Mouse (Mus musculus) layer of hippocampus, postnatal 25 days (tissue): ENCODE data around the gene Pik3cb. TPM values are rescaled to one million over a fixed set of nuclear protein-coding genes. Genes with fewer than 3 reads are reported as not detected.

ENCODE experiments used
- DNase-seq, 2 experiments: peaks; one replicate each; pipeline ENCODE4 v3.0.0; 2022; ENCODE audit warnings: mixed read lengths in 2 of 2, low spot score in 1 of 2; ENCODE audit errors: extremely low spot score in 1 of 2
- total RNA-seq, 2 experiments: library from RNA; stranded (reverse); gene quantifications; 2 replicates each; pipeline ENCODE4 v1.2.3; 2021

The Pik3cb gene
- total RNA-seq, 2 experiments from 2014 or later, result 25.3 to 26.7 TPM

- DNase-seq, result no peak
Measured at GRCm38 (mm10) chr9:99152699-99153490, 12.5 kb upstream of the Pik3cb start.

GRCm38 (mm10) chr9:99146855-99147735 lies 6.7 kb upstream of the Pik3cb start:
- no peak for DNase-seq

GRCm38 (mm10) chr9:99145756-99146155 lies 5.3 kb upstream of the Pik3cb start:
- no peak for DNase-seq

- DNase-seq, result no peak
Measured at GRCm38 (mm10) chr9:99144416-99144989, 4.1 kb upstream of the Pik3cb start.

- no peak for DNase-seq
Measured at GRCm38 (mm10) chr9:99141618-99142017, 1.2 kb upstream of the Pik3cb start.

GRCm38 (mm10) chr9:99141171-99141570 lies 750 bp upstream of the Pik3cb start:
- DNase-seq, result no peak

- DNase-seq, result peak in 1 of 2 experiments; percentile 30
Measured at GRCm38 (mm10) chr9:99139194-99140023, 1.0 kb downstream of the Pik3cb start.

- DNase-seq, result no peak
Measured at GRCm38 (mm10) chr9:99137301-99137700, 3.1 kb downstream of the Pik3cb start.

- no peak for DNase-seq
Measured at GRCm38 (mm10) chr9:99131951-99132470, 8.4 kb downstream of the Pik3cb start.

GRCm38 (mm10) chr9:99131119-99131518 lies 9.3 kb downstream of the Pik3cb start:
- DNase-seq, result no peak

- no peak for DNase-seq
Measured at GRCm38 (mm10) chr9:99127578-99127977, 12.8 kb downstream of the Pik3cb start.

- DNase-seq, result no peak
Measured at GRCm38 (mm10) chr9:99122749-99123148, 17.7 kb downstream of the Pik3cb start.

- DNase-seq, result peak in 1 of 2 experiments; percentile 27
Measured at GRCm38 (mm10) chr9:99112409-99112808, 28.0 kb downstream of the Pik3cb start.

- no peak for DNase-seq
Measured at GRCm38 (mm10) chr9:99111085-99111484, 29.3 kb downstream of the Pik3cb start.

- DNase-seq, result no peak
Measured at GRCm38 (mm10) chr9:99110213-99110612, 30.2 kb downstream of the Pik3cb start.

GRCm38 (mm10) chr9:99109585-99109984 lies 30.8 kb downstream of the Pik3cb start:
- DNase-seq, result no peak

GRCm38 (mm10) chr9:99104449-99104848 lies 36.0 kb downstream of the Pik3cb start:
- DNase-seq, result no peak

GRCm38 (mm10) chr9:99103865-99104264 lies 36.6 kb downstream of the Pik3cb start:
- DNase-seq, result no peak

GRCm38 (mm10) chr9:99098482-99099129 lies 41.8 kb downstream of the Pik3cb start:
- DNase-seq, result no peak
